Mouse (Mus musculus) kidney, adult 18-20 months (tissue): ENCODE results near the gene Chl1.

Experiments used
- DNase-seq: peaks from one replicate; pipeline ENCODE4 v3.0.0; 2021

Chl1 gene

GRCm38 (mm10) chr6:103543753-103544152, 33.4 kb downstream of the Chl1 start:
- no peak for DNase-seq

- DNase-seq = no peak
These were observed 35.9 kb downstream of the Chl1 start for GRCm38 (mm10) chr6:103546314-103546713.

GRCm38 (mm10) chr6:103549929-103550328, 39.5 kb downstream of the Chl1 start:
- no peak for DNase-seq

GRCm38 (mm10) chr6:103558037-103558893, 47.9 kb downstream of the Chl1 start:
- no peak for DNase-seq

- DNase-seq = no peak
These were observed 48.5 kb downstream of the Chl1 start for GRCm38 (mm10) chr6:103558894-103559225.

- no peak for DNase-seq
These were observed 49.0 kb downstream of the Chl1 start for GRCm38 (mm10) chr6:103559344-103559743.

GRCm38 (mm10) chr6:103564811-103565210, 54.4 kb downstream of the Chl1 start:
- no peak for DNase-seq

- DNase-seq = no peak
These were observed 56.9 kb downstream of the Chl1 start for GRCm38 (mm10) chr6:103567247-103567646.

GRCm38 (mm10) chr6:103572659-103573058, 62.3 kb downstream of the Chl1 start:
- no peak for DNase-seq

- no peak for DNase-seq
These were observed 73.8 kb downstream of the Chl1 start for GRCm38 (mm10) chr6:103584224-103584623.

- no peak for DNase-seq
These were observed 75.3 kb downstream of the Chl1 start for GRCm38 (mm10) chr6:103585667-103586066.

GRCm38 (mm10) chr6:103586081-103586480, 75.7 kb downstream of the Chl1 start:
- DNase-seq = no peak

- no peak for DNase-seq
These were observed 91.7 kb downstream of the Chl1 start for GRCm38 (mm10) chr6:103602070-103602469.

GRCm38 (mm10) chr6:103610656-103611055, 100.3 kb downstream of the Chl1 start:
- DNase-seq = no peak

- DNase-seq = no peak
These were observed 102.2 kb downstream of the Chl1 start for GRCm38 (mm10) chr6:103612626-103613025.

- no peak for DNase-seq
These were observed 103.3 kb downstream of the Chl1 start for GRCm38 (mm10) chr6:103613714-103614113.

- no peak for DNase-seq
These were observed 105.7 kb downstream of the Chl1 start for GRCm38 (mm10) chr6:103615924-103616602.

- no peak for DNase-seq
These were observed 110.5 kb downstream of the Chl1 start for GRCm38 (mm10) chr6:103620880-103621279.

GRCm38 (mm10) chr6:103622117-103622713, 111.8 kb downstream of the Chl1 start:
- no peak for DNase-seq

GRCm38 (mm10) chr6:103632856-103633255, 122.5 kb downstream of the Chl1 start:
- no peak for DNase-seq

- no peak for DNase-seq
These were observed 146.4 kb downstream of the Chl1 start for GRCm38 (mm10) chr6:103656778-103657177.

GRCm38 (mm10) chr6:103659173-103659572, 148.8 kb downstream of the Chl1 start:
- no peak for DNase-seq

GRCm38 (mm10) chr6:103665206-103665605, 154.8 kb downstream of the Chl1 start:
- DNase-seq = no peak
